ENCODE assay signal across 10 mouse cellular contexts in genomic region chr14:18237381-18237780, GRCm38 (mm10). TPM values are rescaled to one million over a fixed set of nuclear protein-coding genes. Genes with fewer than 3 reads are reported as not detected.
DNase-seq lines count a peak whose midpoint lies in the region; ATAC-seq lines count a peak whose summit lies in the region.
"Had no signal": no experiment of that assay in that cellular context is flagged by ENCODE, and none has a peak within 500 bp of the region (broad histone marks: within the 10 kb centered on the region; RNA-seq: fewer than 3 reads in every experiment).

No protein-coding gene starts in this region.

- peak overlapping the region; percentile 94; the same call in 1 of the 2 replicates for H3K27ac ChIP-seq in kidney, embryonic 15.5 days
- H3K27ac ChIP-seq in embryonic facial prominence, embryonic 12.5 days: no peak overlapping the region
- no peak overlapping the region for H3K27ac ChIP-seq in intestine, embryonic 15.5 days

- peak overlapping the region; percentile 76 for H3K4me2 ChIP-seq in kidney, embryonic 15.5 days
- H3K4me2 ChIP-seq in embryonic facial prominence, embryonic 12.5 days (replicated peaks): peak overlapping the region; percentile 79
- H3K4me2 ChIP-seq in intestine, embryonic 15.5 days (replicated peaks): peak overlapping the region; percentile 87; the same call in 1 of the 2 replicates

- H3K4me3 ChIP-seq in kidney, embryonic 15.5 days (replicated peaks): peak overlapping the region; percentile 69
- H3K4me3 ChIP-seq in embryonic facial prominence, embryonic 12.5 days: peak overlapping the region; percentile 84
- no peak overlapping the region for H3K4me3 ChIP-seq in intestine, embryonic 15.5 days (replicated peaks)

- no peaks in the 10 kb centered on the region for H3K36me3 ChIP-seq in kidney, embryonic 15.5 days
- no peaks in the 10 kb centered on the region for H3K36me3 ChIP-seq in embryonic facial prominence, embryonic 12.5 days
- H3K36me3 ChIP-seq in intestine, embryonic 15.5 days: no peaks in the 10 kb centered on the region

- H3K9me3 ChIP-seq in kidney, embryonic 15.5 days (replicated peaks): no peaks in the 10 kb centered on the region
- H3K9me3 ChIP-seq in embryonic facial prominence, embryonic 12.5 days: no peaks in the 10 kb centered on the region
- no peaks in the 10 kb centered on the region for H3K9me3 ChIP-seq in intestine, embryonic 15.5 days

- ATAC-seq in kidney, embryonic 15.5 days (replicated peaks; ENCODE audit: low FRiP score): no peak
- no peak for ATAC-seq in embryonic facial prominence, embryonic 12.5 days (ENCODE audit: insufficient number of reproducible peaks, insufficient read depth, low FRiP score, low TSS enrichment)
- no peak for ATAC-seq in intestine, embryonic 15.5 days

- peak overlapping the region; percentile 61; the same call in 1 of the 2 replicates for H3K9ac ChIP-seq in kidney, embryonic 15.5 days
- no peak overlapping the region for H3K9ac ChIP-seq in embryonic facial prominence, embryonic 12.5 days
- H3K9ac ChIP-seq in intestine, embryonic 15.5 days: no peak overlapping the region

- H3K27me3 ChIP-seq in kidney, embryonic 15.5 days: no peaks in the 10 kb centered on the region
- no peaks in the 10 kb centered on the region for H3K27me3 ChIP-seq in embryonic facial prominence, embryonic 12.5 days
- H3K27me3 ChIP-seq in intestine, embryonic 15.5 days (replicated peaks): no peaks in the 10 kb centered on the region

- no peak for DNase-seq in kidney, postnatal 25 days
- DNase-seq in naive thymus-derived CD4-positive, alpha-beta T cell, adult 2 months (ENCODE audit: low read depth): peak; percentile 15
- DNase-seq in thymus, postnatal 36 days: no peak
- no peak for DNase-seq in B cell, adult 2 months
- DNase-seq in frontal cortex, postnatal 25 days (ENCODE audit: low spot score in 2 of 2): no peak
- DNase-seq: kidney, adult 8-10 months; right cerebral cortex, adult 18-20 months had no signal

- WGBS in kidney, embryonic 15.5 days: 62% methylated on average over 4 of the region's 4 CpGs
- 52% methylated on average over 4 of the region's 4 CpGs for WGBS in embryonic facial prominence, embryonic 12.5 days
- 75% methylated on average over 4 of the region's 4 CpGs for WGBS in intestine, embryonic 15.5 days

- peaks cover 13% of the 10 kb centered on the region; the same call in 1 of the 2 replicates for H3K4me1 ChIP-seq in kidney, embryonic 15.5 days
- H3K4me1 ChIP-seq in embryonic facial prominence, embryonic 12.5 days: no peaks in the 10 kb centered on the region
- H3K4me1 ChIP-seq in intestine, embryonic 15.5 days (replicated peaks): 0 out of 2 replicates have a peak, but pooled peaks cover 4% of the 10 kb centered on the region

RNA-seq across cellular contexts. Expression of gene Nr1d2, which starts 1.5 kb away (rescaled TPM):
- 9.6 and 9.9 TPM in 2 replicates for polyA plus RNA-seq in kidney, embryonic 15.5 days (2015; fragmentation: Nextera tagmentation; extraction: Ambion mirVana)
- 7.3 and 8.1 TPM in 2 replicates for polyA plus RNA-seq in embryonic facial prominence, embryonic 12.5 days (2016; fragmentation: Nextera tagmentation; extraction: Ambion mirVana)
- 5.0 and 6.9 TPM in 2 replicates for polyA plus RNA-seq in intestine, embryonic 15.5 days (2015; fragmentation: Nextera tagmentation; extraction: Ambion mirVana)

RNA-seq across cellular contexts. Expression of gene Nkiras1, which starts 33.6 kb away (rescaled TPM):
- 15.0 and 17.6 TPM in 2 replicates for polyA plus RNA-seq in kidney, embryonic 15.5 days (2015; fragmentation: Nextera tagmentation; extraction: Ambion mirVana)
- 17.4 and 21.5 TPM in 2 replicates for polyA plus RNA-seq in embryonic facial prominence, embryonic 12.5 days (2016; fragmentation: Nextera tagmentation; extraction: Ambion mirVana)
- 16.8 and 17.1 TPM in 2 replicates for polyA plus RNA-seq in intestine, embryonic 15.5 days (2015; fragmentation: Nextera tagmentation; extraction: Ambion mirVana)

RNA-seq across cellular contexts. Expression of gene Rpl15, which starts 33.8 kb away (rescaled TPM):
- polyA plus RNA-seq in kidney, embryonic 15.5 days (2015; fragmentation: Nextera tagmentation; extraction: Ambion mirVana): 429 and 508 TPM in 2 replicates
- 390 and 444 TPM in 2 replicates for polyA plus RNA-seq in embryonic facial prominence, embryonic 12.5 days (2016; fragmentation: Nextera tagmentation; extraction: Ambion mirVana)
- 406 and 450 TPM in 2 replicates for polyA plus RNA-seq in intestine, embryonic 15.5 days (2015; fragmentation: Nextera tagmentation; extraction: Ambion mirVana)
